Mouse (Mus musculus) myocyte (in vitro differentiated cells): ENCODE measurements at regions not wholly inside any gene's neighbourhood (a gene's known extent, or its start where the extent isn't known, plus 50 kb on each side); places are given as distances from the start of the nearest gene placed in this dataset.

ENCODE experiments used
- H3K27me3 ChIP-seq: one replicate; pipeline ENCODE4 v1.6.1; 2011; ENCODE audit not compliant: control insufficient read depth, insufficient read depth, insufficient read length
- H3K36me3 ChIP-seq: one replicate; pipeline ENCODE4 v1.6.1; 2011; ENCODE audit not compliant: control insufficient read depth, insufficient read depth
- H3K4me2 ChIP-seq: one replicate; pipeline ENCODE4 v1.6.1; 2011; ENCODE audit warnings: low read depth, control low read depth
- H3K4me3 ChIP-seq: one replicate; pipeline ENCODE4 v1.5.1; 2011; ENCODE audit warnings: mild to moderate bottlenecking, control low read depth, moderate library complexity
- H3K79me2 ChIP-seq: one replicate; pipeline ENCODE4 v1.6.1; 2011; ENCODE audit not compliant: control insufficient read depth, insufficient read depth
- H3ac ChIP-seq: one replicate; pipeline ENCODE4 v1.6.1; 2011; ENCODE audit not compliant: control insufficient read depth, insufficient read length
- CEBPB ChIP-seq: IDR thresholded peaks from 2 replicates; pipeline ENCODE4 v1.6.1; 2011; ENCODE audit warnings: mild to moderate bottlenecking, moderate library complexity; ENCODE audit not compliant: poor library complexity, insufficient read depth, severe bottlenecking
- E2F4 ChIP-seq: IDR thresholded peaks from one replicate; pipeline ENCODE4 v1.6.1; 2011; ENCODE audit warnings: mild to moderate bottlenecking, control low read depth, moderate library complexity; ENCODE audit not compliant: insufficient read depth
- MAX ChIP-seq: IDR thresholded peaks from one replicate; pipeline ENCODE4 v1.6.1; 2011; ENCODE audit warnings: low read depth, mild to moderate bottlenecking, control low read depth
- MYOD1 ChIP-seq, 3 experiments: IDR thresholded peaks; one replicate each; pipeline ENCODE4 v1.6.1; 2011; ENCODE audit warnings: control low read depth in 2 of 3, low read depth in 2 of 3, mild to moderate bottlenecking in 2 of 3, moderate library complexity in 1 of 3; ENCODE audit not compliant: insufficient read length in 2 of 3, control insufficient read depth in 1 of 3
- MYOG ChIP-seq, 3 experiments: IDR thresholded peaks; one replicate each; pipeline ENCODE4 v1.6.1; 2011; ENCODE audit warnings: control low read depth in 2 of 3, low read depth in 2 of 3, mild to moderate bottlenecking in 2 of 3; ENCODE audit not compliant: insufficient read length in 2 of 3, control insufficient read depth in 1 of 3, insufficient read depth in 1 of 3
- POLR2A ChIP-seq: IDR thresholded peaks from one replicate; pipeline ENCODE4 v1.6.1; 2011; ENCODE audit warnings: low read depth, mild to moderate bottlenecking, control low read depth, moderate library complexity; ENCODE audit not compliant: insufficient read length
- POLR2AphosphoS2 ChIP-seq: IDR thresholded peaks from one replicate; pipeline ENCODE4 v1.6.1; 2011; ENCODE audit warnings: low read depth, control low read depth; ENCODE audit not compliant: insufficient read length
- REST ChIP-seq: IDR thresholded peaks from one replicate; pipeline ENCODE4 v1.6.1; 2011; ENCODE audit warnings: mild to moderate bottlenecking, control low read depth, moderate library complexity; ENCODE audit not compliant: insufficient read depth, insufficient read length
- SRF ChIP-seq: IDR thresholded peaks from one replicate; pipeline ENCODE4 v1.6.1; 2011; ENCODE audit warnings: low read depth; ENCODE audit not compliant: control insufficient read depth, insufficient read length
- TCF12 ChIP-seq: IDR thresholded peaks from one replicate; pipeline ENCODE4 v1.6.1; 2011; ENCODE audit warnings: mild to moderate bottlenecking, control low read depth; ENCODE audit not compliant: poor library complexity, insufficient read depth, severe bottlenecking
- TCF3 ChIP-seq: IDR thresholded peaks from one replicate; pipeline ENCODE4 v1.6.1; 2011; ENCODE audit warnings: low read depth, control low read depth; ENCODE audit not compliant: insufficient read length
- USF1 ChIP-seq: IDR thresholded peaks from one replicate; pipeline ENCODE4 v1.6.1; 2011; ENCODE audit warnings: low read depth, mild to moderate bottlenecking, control low read depth, moderate library complexity

DNA sequence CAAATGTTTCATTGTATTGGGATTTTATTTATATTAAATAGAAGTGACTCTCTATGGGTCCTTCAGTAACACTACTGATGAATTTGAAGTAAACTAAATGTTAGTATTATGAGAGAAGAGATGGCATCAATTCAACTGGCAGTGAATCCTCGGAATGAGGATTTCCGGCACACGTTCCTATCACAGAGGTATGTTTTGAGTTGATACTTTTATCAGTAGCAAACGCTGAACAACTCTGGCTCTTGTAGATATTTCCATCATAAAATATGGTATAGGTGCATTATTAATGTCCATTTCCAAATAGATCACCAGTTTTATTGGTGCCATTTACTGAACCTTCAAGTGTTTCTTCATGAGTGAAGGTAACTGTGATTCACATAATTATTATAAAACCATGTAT is 123.7 kb upstream of the Syt1 start:
- Histone ChIP-seq H3K4me2 (no peak overlapping the region), H3K4me3 (no peak overlapping the region), H3ac (no peak overlapping the region), H3K36me3 (no peaks in the 10 kb centered on the region), H3K27me3 (no peaks in the 10 kb centered on the region), H3K79me2 (no peaks in the 10 kb centered on the region)
- TF ChIP-seq E2F4 (no peak), POLR2A (no peak), USF1 (no peak), TCF12 (no peak), MYOG (IDR thresholded peaks at IDR 0.05; ENCODE audit: control insufficient read depth in 1 of 3, insufficient read depth in 1 of 3, insufficient read length in 2 of 3, low read depth in 2 of 3) (no peak), CEBPB (no peak), MYOD1 (IDR thresholded peaks at IDR 0.05; ENCODE audit: control insufficient read depth in 1 of 3, insufficient read length in 2 of 3, low read depth in 2 of 3) (no peak), MAX (no peak), REST (no peak), SRF (no peak), POLR2AphosphoS2 (no peak), TCF3 (no peak)

DNA sequence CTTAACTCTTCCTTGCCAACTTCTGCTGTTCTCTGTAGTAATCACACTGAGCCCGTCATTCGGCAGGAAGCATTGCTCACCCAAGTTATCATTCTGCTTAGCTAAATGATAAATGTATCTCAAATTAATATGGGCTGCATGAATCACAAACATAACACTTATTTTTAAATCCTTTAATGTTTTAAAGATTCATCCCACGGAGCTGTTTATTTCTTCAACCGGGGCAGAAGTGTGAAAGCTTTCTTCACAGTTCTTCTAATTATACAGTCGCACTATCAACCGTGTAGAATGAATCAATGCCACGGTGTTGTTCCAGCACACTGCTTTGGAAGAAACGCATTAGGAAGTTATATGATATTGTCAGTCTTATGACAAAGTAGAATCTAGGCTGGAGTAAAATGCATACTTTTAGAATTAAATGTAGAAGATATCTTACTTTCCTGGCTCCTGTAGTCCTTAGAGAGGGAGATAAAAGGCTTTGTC is 121.3 kb upstream of the Syt1 start:
- Histone ChIP-seq H3K4me3 (no peak overlapping the region), H3K79me2 (no peaks in the 10 kb centered on the region), H3K4me2 (no peak overlapping the region), H3K36me3 (no peaks in the 10 kb centered on the region), H3ac (no peak overlapping the region), H3K27me3 (no peaks in the 10 kb centered on the region)
- TF ChIP-seq CEBPB (no peak), E2F4 (no peak), REST (no peak), MAX (no peak), MYOG (IDR thresholded peaks at IDR 0.05; ENCODE audit: control insufficient read depth in 1 of 3, insufficient read depth in 1 of 3, insufficient read length in 2 of 3, low read depth in 2 of 3) (no peak), USF1 (no peak), POLR2AphosphoS2 (no peak), SRF (no peak), MYOD1 (IDR thresholded peaks at IDR 0.05; ENCODE audit: control insufficient read depth in 1 of 3, insufficient read length in 2 of 3, low read depth in 2 of 3) (no peak), TCF12 (no peak), TCF3 (no peak), POLR2A (no peak)

DNA sequence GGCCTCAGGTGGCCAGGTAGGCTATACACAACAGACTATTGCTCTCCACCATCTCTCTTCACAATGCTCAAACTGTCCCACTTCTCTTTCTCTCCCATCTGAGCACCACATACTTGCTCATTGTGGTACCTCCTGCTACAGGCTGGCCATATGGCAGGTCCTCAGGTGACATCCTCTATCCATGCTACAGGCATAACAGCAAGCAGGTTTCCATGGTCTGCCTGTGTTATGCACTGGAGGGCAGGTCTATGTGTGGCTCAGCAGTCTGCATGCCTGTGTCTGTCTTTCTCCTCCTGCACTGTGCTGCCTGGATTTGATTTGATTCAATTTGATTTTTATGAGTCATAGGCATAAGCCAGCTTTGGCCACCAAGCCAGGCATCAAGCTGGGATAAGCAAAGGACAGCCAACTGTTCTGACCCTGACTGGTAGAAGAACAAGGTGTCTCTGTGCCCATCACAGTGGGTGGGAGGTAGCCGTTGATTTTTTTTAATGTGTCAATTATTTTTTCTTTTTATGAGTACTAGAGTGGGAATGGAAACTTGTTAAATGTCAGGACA is 118.8 kb upstream of the Syt1 start:
- TF ChIP-seq USF1, result no peak
- TF ChIP-seq TCF3, result no peak
- TF ChIP-seq MYOD1 (IDR thresholded peaks at IDR 0.05; ENCODE audit: control insufficient read depth in 1 of 3, insufficient read length in 2 of 3, low read depth in 2 of 3), result no peak
- no peak for TF ChIP-seq MAX
- no peaks in the 10 kb centered on the region for H3K36me3 ChIP-seq
- no peaks in the 10 kb centered on the region for H3K79me2 ChIP-seq
- no peak overlapping the region for H3ac ChIP-seq
- no peak overlapping the region for H3K4me2 ChIP-seq
- H3K27me3 ChIP-seq, result no peaks in the 10 kb centered on the region
- no peak overlapping the region for H3K4me3 ChIP-seq

DNA sequence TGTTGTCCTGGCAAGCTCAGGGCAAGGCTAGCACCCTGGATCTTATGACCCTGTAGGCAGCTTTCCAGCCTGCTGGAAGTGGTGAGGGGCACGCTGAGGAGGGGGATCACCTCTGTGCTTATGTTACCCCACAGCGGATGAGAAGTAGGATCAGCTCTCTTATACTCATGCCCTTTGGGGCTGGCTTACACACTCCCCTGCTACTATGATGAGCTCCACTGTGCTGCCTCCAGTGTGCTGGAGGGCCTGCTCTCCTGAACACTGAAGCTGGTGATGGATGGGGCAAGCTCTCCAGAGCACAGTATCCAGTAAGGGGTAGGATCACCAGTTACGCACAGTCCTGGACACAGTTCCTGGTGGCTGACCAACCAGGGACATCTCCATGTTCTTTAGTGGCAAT is 118.3 kb upstream of the Syt1 start:
- no peaks in the 10 kb centered on the region for H3K36me3 ChIP-seq
- no peaks in the 10 kb centered on the region for H3K27me3 ChIP-seq
- no peak overlapping the region for H3K4me2 ChIP-seq
- no peak overlapping the region for H3K4me3 ChIP-seq
- H3K79me2 ChIP-seq, result no peaks in the 10 kb centered on the region
- no peak for TF ChIP-seq MAX
- TF ChIP-seq POLR2AphosphoS2, result no peak
- no peak for TF ChIP-seq MYOG (IDR thresholded peaks at IDR 0.05; ENCODE audit: control insufficient read depth in 1 of 3, insufficient read depth in 1 of 3, insufficient read length in 2 of 3, low read depth in 2 of 3)
- no peak for TF ChIP-seq MYOD1 (IDR thresholded peaks at IDR 0.05; ENCODE audit: control insufficient read depth in 1 of 3, insufficient read length in 2 of 3, low read depth in 2 of 3)
- no peak for TF ChIP-seq CEBPB
- no peak for TF ChIP-seq TCF12
- no peak for TF ChIP-seq E2F4
- TF ChIP-seq SRF, result no peak
- no peak for TF ChIP-seq REST
- TF ChIP-seq USF1, result no peak
- no peak for TF ChIP-seq TCF3
- no peak for TF ChIP-seq POLR2A
- no peak overlapping the region for H3ac ChIP-seq

DNA sequence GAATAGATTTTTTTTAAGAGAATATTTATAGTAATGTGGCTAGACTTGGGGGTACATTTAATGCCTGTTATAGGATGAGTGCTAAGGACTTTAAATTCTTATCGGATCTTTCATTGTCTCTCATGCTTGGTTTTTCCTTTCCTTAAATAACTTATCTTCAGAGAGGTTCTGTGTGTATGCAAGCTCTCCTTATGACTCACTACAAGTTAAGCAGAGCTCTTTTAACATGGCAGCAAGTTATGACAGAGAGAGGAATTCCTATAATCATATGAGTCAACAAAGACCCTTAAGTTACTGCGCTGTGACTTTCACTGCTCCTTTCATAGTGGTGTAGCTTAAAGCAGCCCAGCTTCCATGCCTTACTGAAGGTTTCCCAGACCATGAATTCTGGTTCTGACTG is 115.9 kb upstream of the Syt1 start:
- no peak overlapping the region for H3ac ChIP-seq
- no peaks in the 10 kb centered on the region for H3K36me3 ChIP-seq
- H3K79me2 ChIP-seq, result no peaks in the 10 kb centered on the region
- no peak overlapping the region for H3K4me2 ChIP-seq
- no peak for TF ChIP-seq POLR2AphosphoS2
- no peak for TF ChIP-seq TCF12
- TF ChIP-seq CEBPB, result no peak
- TF ChIP-seq SRF, result no peak
- no peak for TF ChIP-seq MYOD1 (IDR thresholded peaks at IDR 0.05; ENCODE audit: control insufficient read depth in 1 of 3, insufficient read length in 2 of 3, low read depth in 2 of 3)
- no peak for TF ChIP-seq MYOG (IDR thresholded peaks at IDR 0.05; ENCODE audit: control insufficient read depth in 1 of 3, insufficient read depth in 1 of 3, insufficient read length in 2 of 3, low read depth in 2 of 3)
- TF ChIP-seq TCF3, result no peak
- no peak for TF ChIP-seq USF1
- TF ChIP-seq MAX, result no peak
- no peak for TF ChIP-seq E2F4
- TF ChIP-seq POLR2A, result no peak
- no peak for TF ChIP-seq REST
- no peak overlapping the region for H3K4me3 ChIP-seq
- H3K27me3 ChIP-seq, result no peaks in the 10 kb centered on the region
